Mouse (Mus musculus) limb, embryonic 11.5 days (tissue): ENCODE results near the gene Nos1ap. TPM values are rescaled to one million over a fixed set of nuclear protein-coding genes. Genes with fewer than 3 reads are reported as not detected.
A peak's percentile ranks its signal among the peaks of the same experiment; 100 is the strongest.

Experiments used
- ATAC-seq: fragments of 200-750 bp; cut with Nextera tagmentation; 2 replicates; pipeline ENCODE4 v1.8.0; 2017; ENCODE audit warnings: low read depth; ENCODE audit not compliant: insufficient number of reproducible peaks, low FRiP score, low TSS enrichment
- DNase-seq: peaks from one replicate; pipeline ENCODE4 v3.0.0-alpha.2; 2015; ENCODE audit warnings: low spot score
- H3K27ac ChIP-seq: fragments of 300-500 bp; sonication (generic); replicated peaks from 2 replicates; pipeline ENCODE4 v1.5.1; 2014; ENCODE audit warnings: low read depth, mild to moderate bottlenecking, low read length
- H3K27me3 ChIP-seq: fragments of 300-500 bp; sonication (generic); 2 replicates; pipeline ENCODE4 v1.6.1; 2014; ENCODE audit warnings: mild to moderate bottlenecking, low read length, mixed read lengths; ENCODE audit not compliant: control insufficient read depth, insufficient read depth
- H3K36me3 ChIP-seq: fragments of 300-500 bp; sonication (generic); 2 replicates; pipeline ENCODE4 v1.6.1; 2014; ENCODE audit warnings: mild to moderate bottlenecking, low read length, moderate library complexity, mixed read lengths; ENCODE audit not compliant: control insufficient read depth, insufficient read depth
- H3K4me1 ChIP-seq: fragments of 300-500 bp; sonication (generic); 2 replicates; pipeline ENCODE4 v1.6.1; 2014; ENCODE audit warnings: low read length, mixed read lengths; ENCODE audit not compliant: control insufficient read depth, insufficient read depth
- H3K4me2 ChIP-seq: fragments of 300-500 bp; sonication (generic); 2 replicates; pipeline ENCODE4 v1.6.1; 2014; ENCODE audit warnings: low read depth, mild to moderate bottlenecking, moderate library complexity; ENCODE audit not compliant: severe bottlenecking
- H3K4me3 ChIP-seq: fragments of 300-500 bp; sonication (generic); 2 replicates; pipeline ENCODE4 v1.5.1; 2014; ENCODE audit warnings: low read depth, low read length
- H3K9ac ChIP-seq: fragments of 300-500 bp; sonication (generic); 2 replicates; pipeline ENCODE4 v1.6.1; 2014; ENCODE audit warnings: mild to moderate bottlenecking, low read length
- H3K9me3 ChIP-seq: fragments of 300-500 bp; sonication (generic); 2 replicates; pipeline ENCODE4 v1.6.1; 2016; ENCODE audit warnings: low read length; ENCODE audit not compliant: control insufficient read depth
- WGBS: fragments of 180-500 bp; shearing (Covaris S2); extraction: QIAGEN DNeasy Blood & Tissue Kit; methylation state at CpG from one replicate; pipeline ENCODE4 v1.1.7; 2014; 5-methylcytosine and 5-hydroxymethylcytosine counted together
- polyA plus RNA-seq: library from polyadenylated mRNA; unstranded; fragments of >200 nt; fragmentation: Nextera tagmentation; extraction: Ambion mirVana; gene quantifications from 2 replicates; pipeline ENCODE4 v1.2.1, GENCODE M21; 2014

Nos1ap gene
- polyA plus RNA-seq, 1 experiment from 2014 or later = 5.6 TPM

GRCm38 (mm10) chr1:170619686-170620374, 30.2 kb upstream of the Nos1ap start:
- no peak for ATAC-seq
- Histone ChIP-seq H3K9me3 (no peaks in the 10 kb centered on the region), H3K27me3 (no peaks in the 10 kb centered on the region), H3K4me1 (no peaks in the 10 kb centered on the region), H3K36me3 (no peaks in the 10 kb centered on the region), H3K9ac (no peak overlapping the region), H3K27ac (no peak overlapping the region), H3K4me2 (no peak overlapping the region), H3K4me3 (no peak overlapping the region)
- 73% methylated on average over 2 of the region's 2 CpGs for WGBS
- no peak for DNase-seq

DNA sequence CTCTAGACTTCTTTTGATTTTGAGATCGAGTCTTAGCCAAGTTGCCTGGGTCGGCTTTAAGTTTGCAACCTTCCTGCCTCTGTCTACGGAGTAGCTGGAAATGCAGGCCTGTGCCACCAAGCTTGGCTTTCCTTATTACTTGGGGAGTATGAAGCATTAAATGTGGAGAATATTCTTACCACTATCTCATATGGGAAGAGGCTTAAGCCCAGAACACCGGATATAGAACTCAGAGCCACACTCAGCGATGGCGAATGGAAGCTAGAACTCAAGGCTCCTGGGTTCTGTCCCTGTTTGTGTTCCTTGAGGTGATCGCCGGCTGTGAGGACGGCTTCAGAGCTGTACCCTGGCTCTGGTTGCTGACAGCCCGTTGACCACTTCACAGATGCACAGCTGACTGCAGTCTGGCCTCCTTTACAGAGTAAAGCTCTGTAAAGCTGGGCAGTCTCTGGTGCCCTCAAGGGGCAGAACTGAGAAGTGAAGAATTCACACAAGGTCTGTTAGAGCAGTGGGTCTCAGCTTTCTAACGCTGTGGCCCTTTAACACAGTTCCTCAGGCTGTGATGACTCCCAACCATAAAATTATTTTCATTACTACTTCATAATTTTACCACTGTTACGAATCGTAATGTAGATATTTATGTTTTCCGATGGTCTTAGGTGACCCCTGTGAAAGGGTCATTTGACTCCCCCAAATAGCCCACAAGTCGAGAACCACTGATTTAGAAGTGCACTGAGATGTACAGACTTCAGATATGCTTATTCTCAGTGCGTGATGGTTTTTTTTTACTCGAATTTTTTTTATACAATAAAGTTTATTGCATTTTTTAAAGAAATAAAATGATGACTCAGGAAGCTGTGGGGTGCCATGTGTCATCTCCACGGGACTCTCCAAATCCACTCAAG, 23.6 kb upstream of the Nos1ap start:
- Histone ChIP-seq H3K4me2 (no peak overlapping the region), H3K27ac (no peak overlapping the region), H3K36me3 (no peaks in the 10 kb centered on the region), H3K4me3 (no peak overlapping the region), H3K4me1 (no peaks in the 10 kb centered on the region), H3K9ac (no peak overlapping the region), H3K27me3 (no peaks in the 10 kb centered on the region), H3K9me3 (no peaks in the 10 kb centered on the region)
- WGBS = 61% methylated on average over 18 of the region's 18 CpGs
- ATAC-seq (peak; percentile 87), DNase-seq (peak; percentile 84)

DNA sequence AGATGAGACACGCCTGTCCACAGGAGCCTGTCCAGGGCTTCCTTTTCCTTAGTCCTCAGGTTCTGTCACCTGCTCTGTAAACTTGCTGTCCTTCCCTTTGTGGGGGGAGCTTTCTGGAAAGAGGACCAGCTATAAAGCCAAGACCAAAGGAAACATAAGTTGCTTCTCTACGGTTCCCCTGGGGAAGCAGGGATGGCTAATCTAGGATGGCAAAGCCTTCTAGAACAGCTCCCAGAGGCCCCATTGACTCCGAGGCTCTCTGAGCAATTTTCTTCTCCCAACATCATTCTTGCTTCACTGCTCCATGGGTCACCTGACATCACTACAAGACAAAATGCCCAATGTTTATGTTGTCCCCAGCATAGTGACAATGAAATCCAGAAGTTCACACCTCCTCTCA, 22.0 kb upstream of the Nos1ap start:
- 89% methylated on average over 3 of the region's 3 CpGs for WGBS
- Histone ChIP-seq H3K9me3 (no peaks in the 10 kb centered on the region), H3K9ac (no peak overlapping the region), H3K27ac (no peak overlapping the region), H3K4me1 (no peaks in the 10 kb centered on the region), H3K36me3 (no peaks in the 10 kb centered on the region), H3K4me3 (no peak overlapping the region), H3K27me3 (no peaks in the 10 kb centered on the region), H3K4me2 (no peak overlapping the region)
- DNase-seq (no peak), ATAC-seq (no peak)

DNA sequence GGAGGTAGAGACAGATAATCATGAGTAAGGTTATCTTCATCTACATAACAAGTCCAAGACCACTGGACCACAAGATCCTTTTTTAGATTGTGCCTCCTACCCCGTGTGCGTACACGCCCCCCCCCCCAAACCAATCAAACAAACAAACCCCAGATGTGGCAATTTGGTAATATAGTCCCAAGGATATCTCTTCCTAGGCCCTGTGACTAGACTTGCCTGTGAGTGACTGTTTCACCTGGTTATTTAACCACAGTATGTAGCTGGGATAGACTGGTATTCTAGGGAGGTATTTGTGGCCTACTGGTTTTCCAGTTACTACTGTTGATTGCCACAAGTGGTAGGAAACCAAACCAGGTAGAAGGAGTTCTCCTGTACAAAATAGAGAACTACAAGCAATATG, 21.0 kb upstream of the Nos1ap start:
- H3K4me3 ChIP-seq = no peak overlapping the region
- no peak overlapping the region for H3K27ac ChIP-seq
- no peaks in the 10 kb centered on the region for H3K36me3 ChIP-seq
- WGBS = 90% methylated on average over 3 of the region's 3 CpGs
- H3K4me1 ChIP-seq = no peaks in the 10 kb centered on the region
- no peak overlapping the region for H3K9ac ChIP-seq
- ATAC-seq (no peak), DNase-seq (no peak)
- no peaks in the 10 kb centered on the region for H3K27me3 ChIP-seq
- no peaks in the 10 kb centered on the region for H3K9me3 ChIP-seq
- H3K4me2 ChIP-seq = no peak overlapping the region

DNA sequence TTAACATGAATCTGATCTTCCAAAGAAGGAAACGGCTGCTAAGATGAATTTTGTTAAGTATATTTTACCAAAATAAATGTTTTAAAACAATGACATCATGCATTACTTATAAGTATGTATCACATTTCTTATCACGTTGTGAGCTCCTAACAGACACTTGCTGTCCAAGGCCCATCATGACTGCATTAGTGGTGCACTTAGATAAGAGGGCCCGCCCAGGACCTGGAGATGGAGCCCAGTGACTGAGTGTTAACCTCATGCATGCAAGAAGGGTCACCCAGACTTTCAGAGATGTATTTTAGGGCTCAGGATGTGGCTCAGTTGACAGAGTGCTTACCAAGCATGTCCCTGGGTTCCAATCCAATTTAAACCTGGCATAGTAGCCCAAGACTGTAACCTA, 20.6 kb upstream of the Nos1ap start:
- Histone ChIP-seq H3K4me3 (no peak overlapping the region), H3K27me3 (no peaks in the 10 kb centered on the region), H3K4me2 (no peak overlapping the region), H3K9me3 (no peaks in the 10 kb centered on the region), H3K27ac (no peak overlapping the region), H3K36me3 (no peaks in the 10 kb centered on the region), H3K4me1 (no peaks in the 10 kb centered on the region), H3K9ac (no peak overlapping the region)
- ATAC-seq = no peak
- DNase-seq = no peak
- 82% methylated on average over 3 of the region's 3 CpGs for WGBS

GRCm38 (mm10) chr1:170609872-170610271, 20.2 kb upstream of the Nos1ap start:
- ATAC-seq (no peak), DNase-seq (peak; percentile 30)
- H3K4me1 ChIP-seq = peaks cover 3% of the 10 kb centered on the region; the same call in 1 of the 2 replicates
- H3K36me3 ChIP-seq = no peaks in the 10 kb centered on the region
- H3K4me2 ChIP-seq = no peak overlapping the region
- H3K9me3 ChIP-seq = no peaks in the 10 kb centered on the region
- no peak overlapping the region for H3K4me3 ChIP-seq
- H3K27ac ChIP-seq = no peak overlapping the region
- WGBS = 71% methylated on average over 7 of the region's 7 CpGs
- no peaks in the 10 kb centered on the region for H3K27me3 ChIP-seq
- H3K9ac ChIP-seq = no peak overlapping the region

DNA sequence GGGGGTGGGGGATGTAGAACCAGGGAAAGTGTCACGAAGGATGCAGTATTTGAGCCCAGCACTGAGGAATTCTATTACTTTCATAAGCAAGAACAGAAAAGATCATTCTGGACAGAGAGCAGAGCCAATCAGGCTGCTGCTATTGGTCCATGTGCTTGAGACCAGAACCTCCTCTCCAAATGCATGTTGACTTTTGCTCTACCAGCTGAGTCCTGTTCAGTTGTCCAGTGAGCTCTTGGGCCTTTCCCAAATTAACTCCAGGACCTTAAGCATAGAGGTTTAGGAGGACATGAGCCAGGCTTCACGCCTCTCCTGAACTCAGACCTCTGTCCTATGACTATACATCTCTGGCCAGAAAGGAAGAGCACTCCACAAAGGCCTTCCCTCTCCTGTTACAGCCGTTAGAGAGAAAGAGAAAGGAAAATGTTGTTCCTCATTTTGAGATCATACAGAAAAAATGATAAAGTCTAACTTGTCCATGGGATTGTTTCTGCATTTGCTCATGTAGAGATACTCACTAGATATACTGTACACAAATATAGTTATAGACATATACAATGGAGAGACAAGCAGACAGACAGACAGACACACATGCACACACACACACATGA, 18.9 kb upstream of the Nos1ap start:
- peaks cover 4% of the 10 kb centered on the region; the same call in 1 of the 2 replicates for H3K4me1 ChIP-seq

DNA sequence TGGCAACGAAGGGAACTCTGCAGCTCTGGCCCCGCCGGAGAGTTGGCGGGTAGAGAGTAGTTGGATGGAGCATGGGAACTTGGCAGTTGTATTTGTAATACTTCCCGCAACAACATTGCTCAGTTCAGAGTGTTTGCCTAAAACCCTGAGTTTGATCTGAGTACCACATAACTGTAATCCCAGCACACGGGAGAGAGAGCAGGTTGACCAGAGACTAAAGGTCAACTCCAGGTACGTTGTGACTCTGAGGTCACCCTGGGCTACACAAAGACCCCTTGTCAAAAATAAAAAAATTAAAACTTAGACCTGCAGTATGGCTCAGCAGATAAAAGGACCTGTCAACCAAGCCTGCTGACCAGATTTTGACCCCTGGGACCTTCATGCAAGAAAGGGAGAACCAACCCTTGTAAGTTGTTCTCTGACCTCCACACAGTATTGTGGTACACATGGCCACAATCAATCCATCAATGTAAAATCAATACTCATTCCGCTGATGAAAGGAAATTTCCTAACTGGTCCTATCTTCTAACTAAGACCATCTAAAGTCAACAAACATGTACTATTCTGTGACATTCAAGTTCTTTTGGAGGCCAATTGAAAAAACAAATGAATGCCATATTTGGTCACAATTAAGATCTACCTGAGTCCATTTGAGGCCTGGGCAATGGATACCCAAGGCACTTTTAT, 17.7 kb upstream of the Nos1ap start:
- H3K9me3 ChIP-seq = no peaks in the 10 kb centered on the region
- no peaks in the 10 kb centered on the region for H3K36me3 ChIP-seq
- DNase-seq (no peak), ATAC-seq (no peak)
- H3K4me1 ChIP-seq = peaks cover 4% of the 10 kb centered on the region; the same call in 1 of the 2 replicates
- no peak overlapping the region for H3K9ac ChIP-seq
- H3K4me3 ChIP-seq = no peak overlapping the region
- no peak overlapping the region for H3K27ac ChIP-seq
- no peak overlapping the region for H3K4me2 ChIP-seq
- no peaks in the 10 kb centered on the region for H3K27me3 ChIP-seq
- 94% methylated on average over 8 of the region's 8 CpGs for WGBS

More for the DNA sequence above, 18.9 kb upstream of the Nos1ap start:
- no peak overlapping the region for H3K4me2 ChIP-seq
- DNase-seq (no peak), ATAC-seq (no peak)
- no peaks in the 10 kb centered on the region for H3K9me3 ChIP-seq
- no peak overlapping the region for H3K9ac ChIP-seq
- H3K27ac ChIP-seq = no peak overlapping the region
- 90% methylated on average over 3 of the region's 3 CpGs for WGBS
- H3K36me3 ChIP-seq = no peaks in the 10 kb centered on the region
- H3K27me3 ChIP-seq = no peaks in the 10 kb centered on the region
- no peak overlapping the region for H3K4me3 ChIP-seq
